Mouse (Mus musculus) mesoderm, embryonic 11.5 days (tissue): ENCODE results near the gene Cntn3.

Experiments
- DNase-seq: peaks from one replicate; pipeline ENCODE4 v3.0.0-alpha.2; 2012; ENCODE audit warnings: low read depth, low spot score

Gene Cntn3

GRCm38 (mm10) chr6:102478320-102479080 is 94.4 kb downstream of the Cntn3 start:
- DNase-seq, result no peak

DNA sequence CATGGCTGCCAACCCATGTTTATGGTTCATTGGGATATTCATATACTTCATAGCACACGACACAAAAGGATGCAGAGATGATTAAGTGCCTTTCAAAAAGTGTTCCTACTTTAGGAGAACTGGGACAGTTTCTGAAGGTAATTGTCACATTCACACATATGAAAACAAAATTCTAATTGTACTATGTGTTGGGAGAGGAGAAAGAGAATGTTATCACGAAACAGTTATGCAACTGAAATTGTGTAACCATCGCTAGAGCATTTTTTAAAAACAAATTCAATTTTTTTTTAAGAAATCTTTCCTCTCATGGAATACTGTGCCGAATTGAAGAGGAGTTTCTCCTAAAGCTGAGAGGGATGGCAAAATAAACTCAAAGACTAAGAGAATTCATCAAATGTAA is 134.5 kb downstream of the Cntn3 start:
- no peak for DNase-seq

DNA sequence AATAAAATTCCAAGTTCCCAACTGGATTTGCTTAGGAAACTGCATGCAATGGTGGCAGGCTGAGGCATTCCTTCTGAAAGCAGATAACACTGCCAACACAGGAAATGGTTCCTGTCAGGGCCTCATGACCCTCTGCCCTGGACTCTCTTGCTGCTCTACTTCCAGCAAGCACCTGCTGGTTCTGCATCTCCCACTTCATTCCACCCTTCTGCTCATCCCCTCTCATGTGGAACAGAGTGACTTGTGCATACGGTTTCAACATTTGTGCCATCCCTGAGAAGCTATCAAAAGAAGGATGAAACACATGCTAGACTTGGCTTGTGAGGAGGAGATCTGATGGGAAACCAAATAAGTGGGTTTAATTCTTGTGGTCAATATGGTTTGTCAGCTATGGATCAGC is 145.4 kb downstream of the Cntn3 start:
- DNase-seq, result no peak

- DNase-seq, result no peak
Observed at GRCm38 (mm10) chr6:102421781-102422180, 151.1 kb downstream of the Cntn3 start.

- DNase-seq, result no peak
Observed at GRCm38 (mm10) chr6:102388590-102388989, 184.3 kb downstream of the Cntn3 start.

DNA sequence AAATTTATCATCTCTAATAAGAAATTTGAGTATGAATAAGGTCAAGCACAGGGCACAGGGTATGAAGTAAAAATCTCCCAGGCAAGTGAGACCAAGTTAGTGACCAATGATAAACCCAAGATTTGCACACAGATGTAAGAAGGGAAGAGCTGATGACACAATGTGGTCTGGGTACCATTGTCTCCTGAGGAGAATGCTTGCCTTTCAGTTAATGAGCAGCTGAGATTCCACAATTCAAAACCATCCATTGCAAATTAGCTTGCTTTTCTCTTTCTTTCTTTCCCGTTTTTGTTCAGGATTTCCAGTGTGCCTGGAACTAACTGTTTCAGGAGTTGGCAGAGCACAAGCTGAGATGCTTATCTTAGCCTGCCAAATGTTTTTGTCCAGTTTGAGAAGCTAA is 200.8 kb downstream of the Cntn3 start:
- no peak for DNase-seq

- no peak for DNase-seq
Observed at GRCm38 (mm10) chr6:102363880-102364279, 209.0 kb downstream of the Cntn3 start.

DNA sequence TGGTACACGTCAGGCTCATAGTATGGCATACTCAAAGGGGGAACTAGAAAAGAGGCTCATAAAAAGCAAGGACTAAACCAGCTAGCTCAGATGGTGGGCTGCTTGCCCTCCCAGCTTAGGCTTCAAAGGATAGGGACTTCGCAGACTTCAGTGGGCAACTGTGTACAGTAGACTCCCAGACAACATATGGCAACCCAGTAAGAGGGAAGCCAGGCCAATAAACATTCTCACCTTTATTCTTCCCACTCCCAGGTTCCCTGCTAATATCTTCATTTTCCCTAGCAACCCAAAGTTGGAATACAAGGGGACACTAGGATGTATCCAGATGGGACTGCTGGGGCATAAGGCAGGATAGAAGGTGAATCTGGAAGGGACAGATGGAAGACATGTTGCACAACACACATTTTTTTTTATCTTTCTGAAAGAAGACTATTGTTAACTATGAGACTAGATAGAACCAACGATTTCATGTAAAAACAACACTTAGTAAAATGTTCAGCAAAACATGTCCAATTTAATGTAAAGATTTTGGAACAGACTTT is 209.5 kb downstream of the Cntn3 start:
- DNase-seq, result no peak

GRCm38 (mm10) chr6:102332144-102332543 is 240.8 kb downstream of the Cntn3 start:
- DNase-seq, result no peak

DNA sequence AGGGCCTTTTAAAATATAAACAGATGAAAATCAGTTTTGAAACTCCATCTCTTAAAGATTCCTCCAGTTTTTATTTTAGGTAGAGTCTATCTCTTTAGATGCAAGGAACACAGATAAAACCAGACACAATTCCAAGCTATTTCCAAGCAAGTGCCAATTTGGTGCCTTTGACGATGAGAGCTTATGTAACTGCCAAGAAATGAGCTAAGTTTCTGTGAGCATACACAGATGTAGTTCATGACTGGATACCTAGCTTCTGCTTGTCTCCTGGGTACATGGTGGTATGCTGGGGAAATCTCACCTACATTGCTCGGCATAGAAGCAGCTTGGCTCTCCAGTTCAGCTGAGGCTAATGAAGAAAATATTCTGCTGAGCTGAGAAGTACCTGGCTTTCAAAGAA is 246.2 kb downstream of the Cntn3 start:
- DNase-seq, result no peak

DNA sequence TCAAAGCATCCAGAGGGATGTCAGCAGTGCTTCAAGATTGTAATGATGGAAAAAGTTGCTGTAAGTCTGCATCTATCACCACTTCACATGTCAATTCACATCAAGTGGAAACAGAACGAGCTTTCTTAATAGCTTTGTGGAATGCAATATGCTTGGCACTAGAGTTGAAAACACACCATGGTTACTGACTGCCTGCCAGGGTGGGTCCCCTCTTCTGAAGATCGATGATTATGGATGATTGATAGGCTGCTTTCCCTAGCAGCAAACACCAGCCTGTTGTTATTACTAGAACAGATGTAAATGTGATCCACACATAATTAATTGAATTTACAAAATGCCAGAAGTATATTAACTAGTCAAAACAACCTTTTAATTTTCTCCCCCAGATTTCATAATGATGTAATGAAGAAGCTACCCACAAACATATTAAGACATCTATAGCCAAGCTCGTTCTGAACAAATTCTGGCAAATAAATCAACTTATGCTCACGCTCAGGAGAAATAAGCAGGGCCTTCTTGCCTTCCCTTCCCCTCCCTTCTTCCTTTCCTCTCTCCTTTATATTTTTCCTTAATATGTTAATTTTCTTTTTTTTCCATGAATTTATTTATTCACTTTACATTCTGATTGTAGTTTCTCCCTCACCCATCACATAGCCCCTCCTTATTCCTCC is 250.2 kb downstream of the Cntn3 start:
- no peak for DNase-seq

- no peak for DNase-seq
Observed at GRCm38 (mm10) chr6:102319755-102320154, 253.1 kb downstream of the Cntn3 start.

DNA sequence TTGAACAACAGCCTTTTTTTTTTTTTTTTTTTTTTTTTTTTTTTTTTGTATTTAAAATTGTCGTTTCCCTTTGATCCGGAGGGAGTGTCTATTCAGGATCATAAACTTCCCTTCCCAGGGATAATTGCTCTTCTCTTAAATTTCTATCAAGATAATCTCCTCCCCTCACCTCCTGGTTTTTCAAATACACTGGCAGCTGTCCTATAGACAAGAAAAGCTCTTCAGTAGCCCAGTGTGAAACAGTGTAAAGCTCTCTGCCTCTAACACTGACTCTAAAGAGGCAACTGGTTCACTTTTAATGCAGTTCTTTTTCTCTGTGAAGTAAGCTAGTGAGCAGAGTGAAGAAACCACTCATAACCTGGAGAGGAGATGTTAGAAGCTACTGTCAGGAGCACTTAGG is 290.0 kb downstream of the Cntn3 start:
- DNase-seq, result no peak

- no peak for DNase-seq
Observed at GRCm38 (mm10) chr6:102231015-102231414, 341.9 kb downstream of the Cntn3 start.

GRCm38 (mm10) chr6:102186316-102186715 is 386.6 kb downstream of the Cntn3 start:
- DNase-seq, result no peak

DNA sequence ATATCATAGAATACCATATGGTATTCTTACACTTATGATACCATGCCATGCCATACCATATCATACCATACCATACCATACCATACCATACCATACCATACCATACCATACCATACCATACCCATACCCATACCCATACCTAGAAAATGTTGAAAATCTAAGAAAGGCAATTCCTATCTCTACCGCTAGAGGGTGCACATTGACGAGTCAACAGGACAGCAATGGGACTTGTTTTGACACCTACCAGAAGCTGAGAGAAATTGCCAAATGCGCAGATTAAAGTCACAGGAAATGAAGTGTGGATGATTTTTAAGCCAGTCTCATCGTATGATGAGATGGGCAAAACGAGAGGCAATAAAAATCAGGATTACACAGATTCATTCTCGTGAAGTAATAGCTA is 402.0 kb downstream of the Cntn3 start:
- peak; percentile 61 for DNase-seq

GRCm38 (mm10) chr6:102161186-102161585 is 411.7 kb downstream of the Cntn3 start:
- no peak for DNase-seq

DNA sequence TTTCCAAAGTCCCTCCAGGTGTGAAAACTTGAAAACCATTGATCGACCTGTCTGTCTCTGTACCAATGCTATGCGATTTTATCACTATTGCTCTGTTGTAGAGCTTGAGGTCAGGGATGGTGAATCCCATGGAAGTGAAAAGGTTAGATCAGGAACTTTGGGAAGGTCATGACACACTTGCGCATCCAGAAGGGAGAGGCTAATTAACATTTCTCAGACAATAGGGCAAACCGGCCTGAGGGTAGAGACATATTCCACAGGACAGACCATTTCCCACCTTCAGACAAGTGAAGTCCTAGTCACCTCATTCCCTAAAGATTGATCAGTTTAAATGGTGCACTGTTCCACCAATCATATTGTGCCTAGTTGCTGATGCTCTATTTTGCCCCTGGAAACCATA is 451.2 kb downstream of the Cntn3 start:
- DNase-seq, result no peak

DNA sequence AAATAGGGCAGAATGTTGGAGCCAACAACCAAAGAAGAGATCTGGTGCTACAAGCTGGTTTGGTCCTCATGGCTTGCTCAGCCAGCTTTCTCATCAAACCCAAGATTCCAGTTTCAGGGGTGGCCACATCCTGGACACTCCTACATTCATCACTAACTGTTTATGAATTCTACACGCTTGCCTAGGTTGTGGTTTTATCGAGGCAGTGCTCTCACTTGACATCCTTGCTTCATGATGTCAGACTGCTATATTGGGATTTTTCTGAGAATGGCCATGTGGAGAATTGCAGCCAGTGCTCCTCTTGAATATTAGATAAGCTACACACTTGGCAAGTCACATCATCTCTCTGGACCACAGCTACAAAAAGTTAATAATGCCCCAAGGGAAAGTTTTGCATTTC is 452.9 kb downstream of the Cntn3 start:
- no peak for DNase-seq

- DNase-seq, result no peak
Observed at GRCm38 (mm10) chr6:102113629-102114028, 459.3 kb downstream of the Cntn3 start.
